Mouse (Mus musculus): ENCODE results near the gene Gm42688. TPM values are rescaled to one million over a fixed set of nuclear protein-coding genes. Genes with fewer than 3 reads are reported as not detected.
A peak's percentile ranks its signal among the peaks of the same experiment; 100 is the strongest.

Gm42688 gene
- polyA plus RNA-seq, 1 experiment = 0.45 TPM

- no peaks in the 10 kb centered on the region for H3K36me3 ChIP-seq (ENCODE audit: control insufficient read depth, insufficient read depth, low read length, poor library complexity, severe bottlenecking)
- H3K4me3 ChIP-seq (ENCODE audit: low read depth, low read length) = peak overlapping the region; percentile 78
- no peak overlapping the region for H3K27ac ChIP-seq (ENCODE audit: insufficient read depth, low read length)
- H3K9ac ChIP-seq (ENCODE audit: low read depth, poor library complexity, severe bottlenecking) = peak overlapping the region; percentile 67
- H3K9me3 ChIP-seq (replicated peaks; ENCODE audit: control insufficient read depth, insufficient read depth, low read length, poor library complexity, severe bottlenecking) = no peaks in the 10 kb centered on the region
- no peak for TF ChIP-seq CTCF (IDR thresholded peaks at IDR 0.05; ENCODE audit: low read depth, low read length)
- no peaks in the 10 kb centered on the region for H3K4me1 ChIP-seq (ENCODE audit: control insufficient read depth, insufficient read depth, low read length)
- no peaks in the 10 kb centered on the region for H3K27me3 ChIP-seq (ENCODE audit: control insufficient read depth, insufficient read depth, low read length, poor library complexity, severe bottlenecking)
Measured at GRCm38 (mm10) chr6:83124851-83125312, 23.5 kb downstream of the Gm42688 start.

- Histone ChIP-seq H3K27ac (ENCODE audit: insufficient read depth, low read length) (peak within 1 kb of the TSS; percentile 21; the same call in 1 of the 2 replicates), H3K4me3 (ENCODE audit: low read depth, low read length) (peak within 1 kb of the TSS; percentile 78), H3K36me3 (ENCODE audit: control insufficient read depth, insufficient read depth, low read length, poor library complexity, severe bottlenecking) (no peaks in the 10 kb centered on the region), H3K9me3 (replicated peaks; ENCODE audit: control insufficient read depth, insufficient read depth, low read length, poor library complexity, severe bottlenecking) (no peaks in the 10 kb centered on the region), H3K27me3 (ENCODE audit: control insufficient read depth, insufficient read depth, low read length, poor library complexity, severe bottlenecking) (no peaks in the 10 kb centered on the region), H3K4me1 (ENCODE audit: control insufficient read depth, insufficient read depth, low read length) (no peaks in the 10 kb centered on the region), H3K9ac (ENCODE audit: low read depth, poor library complexity, severe bottlenecking) (peak within 1 kb of the TSS; percentile 67)
- no peak for TF ChIP-seq POLR2A (IDR thresholded peaks at IDR 0.05; ENCODE audit: insufficient read depth, low read length)
- TF ChIP-seq CTCF (IDR thresholded peaks at IDR 0.05; ENCODE audit: low read depth, low read length) = no peak
- no peak for TF ChIP-seq EP300 (IDR thresholded peaks at IDR 0.05; ENCODE audit: insufficient read depth, low read depth, low read length)
Measured at GRCm38 (mm10) chr6:83125331-83125730, 23.9 kb downstream of the Gm42688 start, which contains the start of gene Ino80b. Ino80b (minus strand) TSS chr6:83125431.

GRCm38 (mm10) chr6:83127419-83127818, 26.0 kb downstream of the Gm42688 start:
- Histone ChIP-seq H3K4me3 (ENCODE audit: low read depth, low read length) (no peak overlapping the region), H3K4me1 (ENCODE audit: control insufficient read depth, insufficient read depth, low read length) (no peaks in the 10 kb centered on the region), H3K9me3 (replicated peaks; ENCODE audit: control insufficient read depth, insufficient read depth, low read length, poor library complexity, severe bottlenecking) (no peaks in the 10 kb centered on the region), H3K27me3 (ENCODE audit: control insufficient read depth, insufficient read depth, low read length, poor library complexity, severe bottlenecking) (no peaks in the 10 kb centered on the region), H3K36me3 (ENCODE audit: control insufficient read depth, insufficient read depth, low read length, poor library complexity, severe bottlenecking) (no peaks in the 10 kb centered on the region), H3K27ac (ENCODE audit: insufficient read depth, low read length) (no peak overlapping the region), H3K9ac (ENCODE audit: low read depth, poor library complexity, severe bottlenecking) (no peak overlapping the region)
- TF ChIP-seq POLR2A (IDR thresholded peaks at IDR 0.05; ENCODE audit: insufficient read depth, low read length) = no peak
- TF ChIP-seq CTCF (IDR thresholded peaks at IDR 0.05; ENCODE audit: low read depth, low read length) = peak; percentile 23

GRCm38 (mm10) chr6:83131469-83132034, 30.1 kb downstream of the Gm42688 start:
- H3K27me3 ChIP-seq (ENCODE audit: control insufficient read depth, insufficient read depth, low read length, poor library complexity, severe bottlenecking) = no peaks in the 10 kb centered on the region
- no peaks in the 10 kb centered on the region for H3K36me3 ChIP-seq (ENCODE audit: control insufficient read depth, insufficient read depth, low read length, poor library complexity, severe bottlenecking)
- no peak for TF ChIP-seq POLR2A (IDR thresholded peaks at IDR 0.05; ENCODE audit: insufficient read depth, low read length)
- no peak for TF ChIP-seq CTCF (IDR thresholded peaks at IDR 0.05; ENCODE audit: low read depth, low read length)
- TF ChIP-seq EP300 (IDR thresholded peaks at IDR 0.05; ENCODE audit: insufficient read depth, low read depth, low read length) = no peak
- H3K27ac ChIP-seq (ENCODE audit: insufficient read depth, low read length) = no peak overlapping the region
- H3K9ac ChIP-seq (ENCODE audit: low read depth, poor library complexity, severe bottlenecking) = no peak overlapping the region
- H3K4me1 ChIP-seq (ENCODE audit: control insufficient read depth, insufficient read depth, low read length) = peaks cover 1% of the 10 kb centered on the region
- no peak overlapping the region for H3K4me3 ChIP-seq (ENCODE audit: low read depth, low read length)
- no peaks in the 10 kb centered on the region for H3K9me3 ChIP-seq (replicated peaks; ENCODE audit: control insufficient read depth, insufficient read depth, low read length, poor library complexity, severe bottlenecking)

GRCm38 (mm10) chr6:83132176-83132919, 30.9 kb downstream of the Gm42688 start:
- H3K9me3 ChIP-seq (replicated peaks; ENCODE audit: control insufficient read depth, insufficient read depth, low read length, poor library complexity, severe bottlenecking) = no peaks in the 10 kb centered on the region
- peaks cover 2% of the 10 kb centered on the region for H3K4me1 ChIP-seq (ENCODE audit: control insufficient read depth, insufficient read depth, low read length)
- no peaks in the 10 kb centered on the region for H3K36me3 ChIP-seq (ENCODE audit: control insufficient read depth, insufficient read depth, low read length, poor library complexity, severe bottlenecking)
- H3K27ac ChIP-seq (ENCODE audit: insufficient read depth, low read length) = no peak overlapping the region
- H3K9ac ChIP-seq (ENCODE audit: low read depth, poor library complexity, severe bottlenecking) = no peak overlapping the region
- no peaks in the 10 kb centered on the region for H3K27me3 ChIP-seq (ENCODE audit: control insufficient read depth, insufficient read depth, low read length, poor library complexity, severe bottlenecking)
- H3K4me3 ChIP-seq (ENCODE audit: low read depth, low read length) = no peak overlapping the region
- TF ChIP-seq EP300 (IDR thresholded peaks at IDR 0.05; ENCODE audit: insufficient read depth, low read depth, low read length) (no peak), CTCF (IDR thresholded peaks at IDR 0.05; ENCODE audit: low read depth, low read length) (no peak), POLR2A (IDR thresholded peaks at IDR 0.05; ENCODE audit: insufficient read depth, low read length) (no peak)

GRCm38 (mm10) chr6:83134226-83134625, 32.8 kb downstream of the Gm42688 start:
- Histone ChIP-seq H3K27ac (ENCODE audit: insufficient read depth, low read length) (no peak overlapping the region), H3K9ac (ENCODE audit: low read depth, poor library complexity, severe bottlenecking) (no peak overlapping the region), H3K9me3 (replicated peaks; ENCODE audit: control insufficient read depth, insufficient read depth, low read length, poor library complexity, severe bottlenecking) (no peaks in the 10 kb centered on the region), H3K27me3 (ENCODE audit: control insufficient read depth, insufficient read depth, low read length, poor library complexity, severe bottlenecking) (no peaks in the 10 kb centered on the region), H3K4me3 (ENCODE audit: low read depth, low read length) (no peak overlapping the region), H3K36me3 (ENCODE audit: control insufficient read depth, insufficient read depth, low read length, poor library complexity, severe bottlenecking) (no peaks in the 10 kb centered on the region), H3K4me1 (ENCODE audit: control insufficient read depth, insufficient read depth, low read length) (peaks cover 4% of the 10 kb centered on the region)
- TF ChIP-seq POLR2A (IDR thresholded peaks at IDR 0.05; ENCODE audit: insufficient read depth, low read length) = no peak
- TF ChIP-seq CTCF (IDR thresholded peaks at IDR 0.05; ENCODE audit: low read depth, low read length) = no peak
- TF ChIP-seq EP300 (IDR thresholded peaks at IDR 0.05; ENCODE audit: insufficient read depth, low read depth, low read length) = no peak

Measured in ES-Bruce4 (cell line).